Mouse (Mus musculus) kidney, postnatal 14 days (tissue): Measurements from ENCODE around the gene Glra4.

Experiments used
- DNase-seq: peaks from one replicate; pipeline ENCODE4 v3.0.0; 2022; ENCODE audit warnings: mixed read lengths

Gene Glra4

DNA sequence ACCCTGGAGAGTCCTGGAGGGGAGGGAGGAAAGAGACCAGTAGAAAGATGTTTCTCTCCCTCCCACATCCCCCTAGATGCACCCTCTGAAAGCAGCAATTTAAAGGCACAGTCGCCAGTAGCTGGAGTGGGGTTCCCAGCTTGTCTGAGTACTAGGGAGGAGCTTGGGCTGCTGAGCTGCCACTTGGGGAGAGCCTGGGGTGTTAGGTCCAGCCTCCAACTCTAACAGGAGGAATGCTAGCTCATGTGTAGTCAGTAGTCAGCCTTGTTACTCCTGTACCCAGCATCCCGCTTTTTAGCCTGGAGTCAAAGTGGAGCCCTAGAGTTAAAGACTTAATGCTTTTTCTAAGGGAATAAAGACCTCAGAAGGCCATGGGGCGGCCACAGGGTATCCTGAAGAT is at the start of gene Glra4:
Gene Glra4, minus strand, starts transcription at position 101 of the 400 bp plus-strand sequence.
- DNase-seq = no peak

DNA sequence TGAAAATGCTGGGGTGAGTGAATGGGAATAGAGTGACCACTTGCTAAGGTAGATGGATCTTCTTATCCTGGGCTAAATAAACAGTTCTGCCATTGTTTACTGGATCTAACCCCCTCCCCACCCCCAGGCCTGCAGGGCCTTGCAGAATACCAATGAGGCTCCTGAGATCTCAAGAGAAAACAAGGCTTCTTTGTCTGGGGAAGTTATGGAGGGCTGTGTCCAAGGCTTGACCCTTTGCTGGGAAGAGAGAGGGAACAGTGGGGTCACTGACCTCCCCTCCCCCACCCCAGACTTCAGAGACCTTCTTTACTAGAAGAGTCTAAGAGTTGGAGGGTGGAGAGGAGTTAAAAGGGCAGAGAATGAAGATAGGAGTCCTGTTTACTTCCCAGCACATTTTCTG is 48.7 kb upstream of the Glra4 start:
- DNase-seq = no peak

DNA sequence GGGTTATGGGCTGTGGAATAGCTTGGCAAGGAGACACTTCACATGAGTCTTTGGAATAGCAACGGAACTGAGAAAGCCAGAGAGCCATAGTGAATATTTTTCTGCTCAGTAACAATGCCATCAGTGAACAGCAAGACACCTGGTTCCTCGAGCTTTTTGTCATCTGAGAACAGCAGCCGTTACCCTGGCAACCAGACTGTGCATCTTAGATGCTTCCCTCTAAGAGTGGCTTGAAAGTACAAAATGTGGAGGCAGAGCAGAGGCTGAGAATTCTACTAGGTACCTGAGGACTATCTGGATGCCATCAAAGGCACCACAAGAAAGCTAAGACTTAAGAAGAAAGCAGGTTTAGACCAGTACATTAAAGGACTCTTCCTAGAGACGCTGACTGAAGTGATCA is 45.1 kb upstream of the Glra4 start:
- DNase-seq = no peak

DNA sequence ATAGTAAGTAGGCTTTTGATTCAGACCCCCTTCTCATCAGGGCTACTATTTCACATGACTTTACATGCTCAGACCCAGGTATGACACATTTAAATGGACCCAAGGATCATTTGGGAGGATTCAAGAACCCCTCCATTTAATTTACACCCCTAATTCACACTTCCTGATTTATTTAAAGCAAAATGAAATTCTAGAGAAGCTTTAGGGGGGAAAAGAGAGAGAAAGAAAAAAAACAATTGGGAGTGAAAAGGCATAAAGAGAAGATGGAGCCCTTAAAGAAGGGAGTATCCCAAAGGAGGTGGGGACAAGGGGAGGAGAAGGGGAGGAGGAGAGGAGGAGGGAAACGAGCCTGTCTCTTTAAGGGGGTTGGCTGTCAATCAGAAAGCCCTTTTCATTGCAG is 42.4 kb upstream of the Glra4 start, which contains the start of gene Plp1:
Gene Plp1, plus strand, starts transcription at position 301 of the 400 bp plus-strand sequence.
- DNase-seq = no peak

DNA sequence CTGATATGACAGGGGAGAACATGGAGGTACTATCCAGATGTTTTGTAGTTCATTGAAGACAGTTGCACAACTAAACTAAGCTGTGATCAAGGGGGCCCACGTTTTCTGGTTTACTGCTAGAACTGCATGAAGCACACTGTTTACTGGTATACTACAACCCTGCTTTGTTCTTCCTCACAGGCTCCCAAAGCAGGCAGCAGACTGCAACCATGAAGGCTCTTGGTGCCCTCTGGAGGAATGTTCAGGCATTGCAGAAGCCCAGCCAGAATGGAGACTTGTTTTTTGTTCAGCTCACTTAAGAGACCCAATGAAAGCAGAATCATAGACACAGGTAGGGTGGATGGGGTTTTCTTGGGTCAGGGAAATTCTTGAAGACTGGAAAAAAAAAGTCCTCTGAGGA is 40.3 kb upstream of the Glra4 start:
- DNase-seq = peak; percentile 69

DNA sequence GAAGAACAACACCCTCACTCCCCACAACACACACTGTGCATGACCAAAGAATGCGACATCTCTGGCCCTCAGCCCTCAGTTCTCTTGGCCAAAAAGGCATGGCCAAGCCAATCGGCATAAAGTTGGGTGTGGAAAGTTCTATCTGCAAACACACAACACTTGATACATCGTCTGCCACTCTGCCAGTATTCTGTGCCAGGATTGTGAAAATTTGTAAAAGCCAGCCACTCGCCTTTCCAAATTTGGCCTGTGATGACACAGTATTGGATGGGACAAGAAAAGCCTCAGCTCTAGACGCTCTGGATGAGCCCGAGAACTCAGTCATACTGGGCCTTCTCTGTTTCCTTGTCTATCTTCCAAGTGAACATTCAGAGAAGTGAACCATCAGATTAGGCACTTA is 39.8 kb upstream of the Glra4 start:
- DNase-seq = no peak

DNA sequence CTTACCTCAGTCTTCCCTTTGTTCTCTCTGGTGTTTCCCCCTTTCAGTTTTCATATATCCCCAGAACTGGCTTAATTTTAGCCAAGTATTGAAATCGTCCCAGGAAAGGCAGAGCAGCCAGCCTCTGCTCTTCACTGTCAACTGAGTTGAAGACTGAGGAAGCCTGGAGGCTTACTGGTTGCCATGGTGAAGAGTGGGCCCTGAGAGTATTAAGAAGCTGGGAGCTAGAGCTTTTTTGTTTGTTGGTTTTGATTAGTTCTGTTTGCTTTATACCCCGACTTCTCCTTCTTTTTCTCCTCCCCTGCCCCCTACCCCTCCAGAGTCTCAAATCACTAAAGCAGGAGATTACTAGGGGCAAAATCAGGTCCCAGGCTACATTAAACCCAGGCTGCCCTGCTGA is 17.3 kb upstream of the Glra4 start:
- no peak for DNase-seq

DNA sequence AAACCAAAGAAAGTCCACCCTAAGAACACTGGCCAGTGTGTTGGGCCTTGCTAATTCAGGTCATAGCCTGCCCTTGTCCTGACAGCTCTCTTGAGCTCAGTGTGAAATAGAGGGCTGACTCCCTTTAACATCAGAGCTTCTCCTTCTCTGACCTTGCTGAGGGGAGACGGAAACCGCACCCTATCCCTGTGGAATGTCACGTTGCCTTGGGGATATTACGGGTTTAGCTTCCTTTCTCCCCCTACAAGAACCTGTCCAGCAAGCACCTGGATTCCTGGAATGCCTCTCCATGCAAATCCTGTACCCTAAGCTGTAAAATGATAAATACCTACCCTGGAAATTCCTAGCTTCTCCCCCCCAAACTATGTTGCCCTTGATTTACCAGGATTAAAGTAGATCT is 9.5 kb upstream of the Glra4 start:
- peak; percentile 22 for DNase-seq

DNA sequence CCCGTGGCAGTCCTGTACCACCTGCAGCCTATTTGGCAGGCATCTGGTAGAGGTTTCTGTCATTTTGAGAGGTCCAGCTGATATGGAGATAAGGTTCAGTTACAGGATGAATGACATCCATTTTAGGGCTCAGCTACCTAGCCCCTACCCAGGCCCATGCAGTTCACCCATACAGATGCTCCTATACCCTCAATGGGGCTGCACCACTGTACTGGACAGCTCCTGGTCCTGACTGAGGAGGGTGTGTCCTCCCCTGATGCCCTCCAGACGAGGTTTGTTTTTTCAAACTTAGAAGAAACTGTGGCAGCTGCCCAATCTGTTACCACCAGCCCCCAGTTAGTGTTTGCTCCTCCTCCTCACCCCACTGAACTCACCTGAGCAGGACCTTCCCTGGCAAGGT is 679 bp downstream of the Glra4 start:
- DNase-seq = no peak

DNA sequence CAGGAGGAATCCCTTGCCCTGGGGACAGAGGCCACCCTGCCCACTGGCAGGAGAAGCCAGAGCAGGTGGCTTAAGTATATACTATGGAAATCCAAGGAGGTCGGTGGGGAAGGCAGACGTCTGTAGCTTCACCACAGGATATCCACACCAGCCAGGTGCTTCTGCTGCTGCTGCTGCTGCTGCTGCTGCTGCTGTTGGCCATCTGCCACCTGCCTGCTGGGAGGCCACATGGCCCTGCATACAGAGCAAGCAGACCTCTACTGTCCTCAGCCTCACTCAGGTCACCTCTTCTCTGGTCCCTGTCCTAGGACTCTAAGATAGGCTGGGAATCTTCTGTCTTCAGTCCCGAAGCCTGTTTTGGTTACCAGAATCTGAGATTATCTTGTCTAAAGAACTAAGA is 1.9 kb downstream of the Glra4 start:
- no peak for DNase-seq

DNA sequence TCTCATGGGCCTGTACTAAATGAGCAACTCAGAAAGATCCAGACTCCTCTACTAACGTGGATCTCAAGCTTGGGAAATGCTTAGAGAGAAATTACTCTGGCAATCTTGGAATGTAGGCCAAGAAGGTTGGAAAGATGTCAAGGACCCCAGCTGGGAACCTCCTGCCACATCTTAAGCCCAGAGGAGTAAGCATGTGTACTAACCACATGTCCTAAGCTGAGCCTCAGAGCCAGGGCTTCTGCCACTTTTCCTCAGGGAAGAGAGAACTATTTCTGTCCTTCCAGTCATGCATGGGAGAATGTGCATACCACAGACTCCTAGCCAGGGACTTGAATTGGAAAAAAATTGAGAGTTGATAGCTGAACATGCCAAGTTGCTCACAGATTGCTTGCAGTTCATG is 6.9 kb downstream of the Glra4 start:
- peak; percentile 1 for DNase-seq

DNA sequence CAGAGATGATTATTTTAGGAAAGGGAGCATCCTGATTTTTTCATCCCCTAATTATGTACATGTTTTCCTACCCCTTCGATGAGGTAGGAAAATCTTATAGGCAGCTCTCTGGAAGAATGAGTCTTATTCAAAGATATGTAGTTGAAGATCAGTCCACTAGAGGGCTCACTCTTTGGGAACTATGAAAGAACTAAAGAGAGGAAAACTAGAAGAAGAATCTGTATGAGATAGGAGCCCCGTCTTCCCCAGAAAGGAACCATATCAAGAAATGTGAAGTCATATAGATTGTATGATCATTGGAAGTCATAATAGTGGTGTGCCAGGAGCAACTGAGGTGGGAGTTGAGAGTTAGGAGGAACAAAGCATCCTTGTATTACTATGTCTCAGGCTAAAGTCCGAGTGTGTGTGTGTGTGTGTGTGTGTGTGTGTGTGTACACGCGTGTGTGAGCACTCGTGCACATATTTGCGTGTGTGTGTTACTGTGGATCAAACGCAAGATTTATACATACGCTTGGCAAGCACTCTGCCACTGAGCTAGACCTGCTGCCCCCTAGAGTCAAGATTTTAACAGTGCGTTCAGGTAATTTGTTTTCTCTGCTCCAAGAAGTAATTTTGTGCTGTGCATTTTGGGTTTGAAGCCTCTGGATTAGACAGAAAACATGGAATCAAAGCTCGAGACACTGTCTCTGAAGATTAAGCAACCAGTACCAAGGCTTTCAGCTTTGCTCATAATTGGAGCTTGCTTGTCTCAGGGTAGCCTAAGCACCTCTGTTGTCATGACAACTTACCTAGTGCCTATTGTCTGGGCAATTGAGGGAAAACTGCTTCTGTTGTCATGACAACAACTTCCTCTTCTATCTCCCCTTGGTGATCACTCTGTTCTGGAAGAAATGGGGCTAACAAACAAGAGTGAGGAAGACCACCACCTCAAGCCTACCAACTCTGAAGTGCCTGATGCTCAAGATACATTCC is 18.6 kb downstream of the Glra4 start:
- DNase-seq = no peak

DNA sequence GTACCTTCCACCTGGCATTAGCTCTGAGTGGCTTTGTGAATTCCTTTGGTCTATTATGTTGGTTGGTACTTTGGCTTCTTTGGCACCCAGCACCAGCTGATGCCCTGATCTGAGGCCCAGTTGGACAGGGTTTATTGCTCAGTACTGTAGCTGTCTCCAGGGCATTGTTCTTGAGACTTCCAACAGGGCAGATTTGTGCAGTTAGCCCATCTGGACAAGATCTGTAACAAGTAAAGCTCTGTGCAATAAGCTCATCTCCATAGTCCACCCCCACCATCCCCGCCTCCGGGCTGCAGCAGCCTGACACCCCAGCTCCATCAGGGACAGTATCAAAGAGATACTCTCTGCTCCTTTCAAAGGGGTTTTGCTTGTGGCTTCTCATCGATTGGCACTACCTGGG is 24.5 kb downstream of the Glra4 start:
- no peak for DNase-seq

DNA sequence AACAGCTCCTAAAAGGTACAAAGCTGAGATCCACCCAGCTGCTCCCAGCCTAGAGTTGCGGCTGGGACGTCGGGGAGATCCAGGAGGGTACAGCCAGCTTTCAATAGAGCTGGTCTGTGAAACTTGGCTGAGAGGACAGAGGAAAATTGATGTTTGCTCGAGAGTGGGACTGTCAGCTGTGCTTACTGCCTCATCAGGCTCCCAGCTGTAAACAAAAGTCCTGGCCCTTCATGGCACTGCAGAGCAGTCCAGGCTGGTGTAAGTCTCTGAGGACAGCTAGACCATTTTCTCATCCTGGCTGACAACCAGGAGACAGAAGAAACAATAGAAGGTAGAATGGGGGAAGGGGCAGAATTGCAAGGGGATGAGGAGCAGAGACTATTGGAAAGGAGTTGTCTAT is 30.6 kb downstream of the Glra4 start:
- DNase-seq = no peak

DNA sequence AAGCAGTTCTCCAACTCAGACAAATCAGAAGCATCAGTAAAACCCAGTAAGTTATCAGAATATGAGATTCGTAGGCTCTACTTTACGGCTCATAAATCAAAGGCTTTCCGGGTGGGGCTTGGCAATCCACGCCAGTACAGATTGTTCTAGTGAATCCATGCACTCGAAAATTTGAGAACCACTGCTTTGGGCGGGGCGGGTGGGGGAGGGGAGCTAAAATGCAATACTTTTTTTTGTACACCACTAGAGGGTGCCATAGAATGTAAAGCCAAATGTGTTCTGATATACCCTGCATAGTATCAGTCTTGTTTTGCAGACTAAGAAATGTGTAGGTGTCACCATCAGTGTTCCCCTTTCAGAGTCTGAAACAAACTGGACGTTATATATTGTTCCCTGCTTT is 35.3 kb downstream of the Glra4 start:
- no peak for DNase-seq

DNA sequence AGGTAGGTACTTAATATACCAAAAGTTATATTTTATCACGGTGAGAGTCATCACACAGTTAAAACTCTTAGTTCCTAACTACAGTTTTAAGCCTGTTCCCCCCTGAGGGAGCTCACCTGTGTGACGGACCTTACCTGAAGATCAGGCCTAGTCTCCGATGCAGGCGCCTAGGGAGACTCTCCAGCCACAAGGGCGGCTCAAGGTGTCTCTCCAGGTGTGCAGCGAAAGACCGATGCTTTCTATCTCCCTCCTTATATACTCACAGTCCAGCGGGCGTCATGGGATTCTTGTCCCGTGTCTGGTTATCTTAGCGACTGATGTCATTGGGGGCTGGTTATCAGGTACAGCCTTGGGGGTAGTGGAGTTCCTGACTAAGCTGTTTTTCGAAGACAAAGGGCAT is 36.5 kb downstream of the Glra4 start, which contains the start of gene Morf4l2:
Gene Morf4l2, minus strand, starts transcription at position 232 of the 400 bp plus-strand sequence.
- DNase-seq = no peak

DNA sequence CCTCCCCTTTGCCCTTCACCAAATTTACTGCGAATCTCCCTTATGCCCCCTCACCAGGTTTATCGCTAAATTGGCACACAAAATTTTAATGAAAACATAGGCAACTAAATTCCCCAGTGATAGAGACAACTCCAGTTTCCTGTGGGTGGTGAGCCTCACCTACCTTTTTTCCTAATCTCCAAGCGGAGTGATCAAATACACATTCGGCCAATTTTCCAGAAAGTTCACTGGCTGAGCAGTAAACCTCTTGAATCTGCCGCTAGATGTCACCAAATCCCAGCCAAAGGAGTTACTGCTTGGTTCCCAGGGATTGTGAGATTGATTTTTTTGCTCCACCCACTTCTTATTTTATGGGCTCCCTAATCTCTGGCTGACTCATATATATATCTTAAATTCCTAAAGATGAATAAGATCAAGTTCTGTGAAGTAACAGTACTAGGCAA is 37.3 kb downstream of the Glra4 start:
- DNase-seq = peak; percentile 69

DNA sequence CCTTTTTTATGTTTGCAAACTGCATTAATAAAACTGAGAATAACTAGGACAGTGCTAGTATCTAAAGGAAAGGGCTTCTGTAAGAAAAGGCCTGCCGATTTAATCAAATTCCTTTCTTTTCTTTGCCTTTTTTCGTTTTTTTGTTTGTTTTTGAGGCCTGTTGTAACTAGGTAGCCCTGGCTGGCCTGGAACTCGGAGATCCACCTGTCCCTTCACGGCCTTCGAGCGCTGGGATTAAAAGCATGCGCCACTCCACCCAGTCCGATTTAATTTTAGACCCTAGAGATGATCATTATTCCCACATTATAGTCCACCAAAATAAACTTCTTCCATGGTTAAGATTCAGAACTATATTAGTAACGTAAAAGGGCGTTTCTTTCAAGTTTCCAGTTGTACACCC is 37.7 kb downstream of the Glra4 start:
- DNase-seq = no peak

DNA sequence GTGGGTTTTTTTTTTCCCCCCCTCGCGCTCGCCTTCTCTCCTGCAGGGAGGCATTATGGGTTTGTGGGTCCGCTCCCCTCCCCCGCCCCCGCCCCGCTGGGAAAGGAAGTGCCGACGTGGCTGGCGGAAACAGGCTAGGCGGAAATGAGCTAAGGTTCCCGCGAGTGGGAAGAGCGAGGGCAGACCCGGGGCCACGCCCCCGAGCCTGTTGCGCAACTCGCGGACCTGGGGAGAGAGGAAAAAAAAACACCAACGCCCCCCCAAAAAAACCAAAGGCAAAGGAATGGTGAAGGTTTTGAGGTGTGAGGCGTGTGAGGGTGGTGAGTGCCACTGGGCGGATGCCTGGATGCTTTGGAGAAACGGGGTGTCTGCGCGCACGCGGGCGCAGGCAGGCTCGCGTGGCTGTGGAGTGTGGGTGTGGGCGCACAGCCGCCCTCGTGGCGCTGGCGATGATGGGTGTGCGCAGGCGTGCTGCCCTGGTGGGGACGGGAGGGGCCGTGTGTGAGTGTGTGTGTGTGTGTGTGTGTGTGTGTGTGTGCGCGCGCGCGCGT is 38.2 kb downstream of the Glra4 start:
- DNase-seq = peak; percentile 83

DNA sequence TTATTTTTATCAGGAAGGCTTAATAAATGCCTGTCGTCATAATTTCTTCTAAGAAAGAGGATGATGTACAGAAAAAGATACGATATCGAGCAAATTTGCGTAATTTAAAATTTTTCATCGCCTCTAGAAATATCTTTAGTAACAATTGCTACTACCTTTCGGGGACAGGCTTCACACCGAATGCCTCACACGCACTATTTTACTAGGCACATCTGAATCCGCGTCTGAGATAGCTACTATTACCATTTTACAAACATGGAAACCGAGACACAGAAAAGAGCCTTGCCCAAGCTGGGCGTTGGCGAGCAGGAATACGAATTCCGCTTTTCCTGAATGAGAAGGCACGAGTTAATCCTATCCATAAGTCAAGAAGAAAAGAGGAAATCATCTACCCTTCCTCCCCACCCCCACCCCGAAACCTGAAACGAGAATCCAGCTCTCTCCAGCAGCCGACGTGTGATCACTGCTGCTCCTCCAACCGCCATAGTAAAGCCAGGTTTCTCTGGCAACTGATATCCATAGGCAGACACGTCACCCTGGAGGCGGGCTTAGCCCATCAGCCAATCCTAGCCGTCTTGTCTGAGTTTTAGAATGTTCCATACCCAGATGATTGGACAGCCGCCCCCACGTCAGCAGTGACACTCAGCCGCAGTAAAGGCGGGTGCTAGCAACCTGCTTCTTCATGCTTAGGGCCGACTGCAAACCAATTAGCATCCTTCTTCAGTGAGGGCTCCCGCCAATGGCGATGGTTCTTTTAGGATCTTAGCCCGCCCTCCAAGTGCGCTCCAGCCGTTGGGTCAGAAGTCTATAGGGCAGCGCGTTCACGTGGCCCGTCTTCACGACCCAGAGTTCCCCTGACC is 38.9 kb downstream of the Glra4 start:
- peak; percentile 95 for DNase-seq

DNA sequence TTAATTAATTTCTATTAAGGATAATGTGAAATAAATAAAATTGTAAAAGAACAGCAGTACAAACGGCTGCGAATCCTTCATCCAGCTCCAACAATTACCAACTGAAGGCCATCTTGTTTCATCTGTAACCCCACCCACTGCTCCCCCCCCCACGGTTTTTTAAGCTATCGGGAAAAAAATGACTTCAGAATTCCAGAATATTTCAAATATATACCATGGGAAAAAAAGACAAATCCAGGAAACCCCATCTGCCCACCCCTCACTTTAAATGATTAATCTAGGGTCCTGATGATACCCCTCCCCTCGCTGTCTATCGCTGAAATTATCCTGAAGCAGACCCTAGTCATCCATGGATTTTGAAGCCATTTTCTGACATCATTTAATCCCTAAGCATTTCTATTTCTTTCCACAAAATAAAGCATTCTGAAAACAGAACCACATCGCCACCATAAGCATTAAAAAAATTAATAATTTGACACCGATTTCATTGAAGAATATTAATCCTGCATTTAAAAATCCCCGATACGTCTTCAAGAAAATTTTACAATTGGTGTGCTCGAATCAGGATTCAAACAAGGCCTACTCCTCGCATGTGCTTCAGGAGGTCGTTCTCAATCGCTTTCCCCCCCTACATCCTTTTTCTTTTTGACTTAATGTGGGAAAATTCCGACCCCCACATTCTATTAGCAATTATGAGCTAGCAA is 39.7 kb downstream of the Glra4 start:
- no peak for DNase-seq

DNA sequence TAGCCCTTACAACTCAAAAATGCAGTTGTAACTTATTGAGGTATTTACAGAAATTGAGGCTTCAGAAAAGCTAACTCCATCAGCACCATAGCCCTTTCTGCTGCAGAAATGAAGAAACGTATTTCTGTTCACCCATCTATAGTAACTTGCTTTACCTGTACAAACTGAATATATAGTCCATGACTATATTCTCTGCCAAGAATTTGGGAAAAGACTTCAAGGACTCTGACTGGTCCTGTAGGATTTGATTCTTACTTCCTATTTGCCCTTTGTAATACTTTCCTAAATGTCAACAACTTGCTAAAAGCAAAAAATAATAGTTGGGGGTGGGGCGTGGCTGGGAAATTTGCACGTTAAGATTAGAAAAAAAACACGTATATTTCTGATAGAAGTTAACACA is 47.9 kb downstream of the Glra4 start:
- DNase-seq = no peak
